Mouse (Mus musculus): ENCODE results near the gene Sept3.

GRCm38 (mm10) chr15:82271201-82271600, 3.5 kb upstream of the Sept3 start:
- peak; percentile 98 for TF ChIP-seq CTCF (IDR thresholded peaks at IDR 0.05; ENCODE audit: borderline replicate concordance, insufficient read depth, low read length)
- no peak for TF ChIP-seq POLR2A (IDR thresholded peaks at IDR 0.05; ENCODE audit: low read depth, low read length)
